Mouse (Mus musculus) kidney, postnatal 0 days (tissue): ENCODE results near the gene Zfp82. TPM values are rescaled to one million over a fixed set of nuclear protein-coding genes. Genes with fewer than 3 reads are reported as not detected.

ENCODE experiments used
- ATAC-seq: fragments of 200-750 bp; cut with Nextera tagmentation; replicated peaks from 2 replicates; pipeline ENCODE4 v1.8.0; 2017; ENCODE audit warnings: low read depth, moderate number of reproducible peaks, moderate TSS enrichment, moderate library complexity; ENCODE audit not compliant: low FRiP score
- DNase-seq: peaks from one replicate; pipeline ENCODE4 v3.0.0-alpha.2; 2016; ENCODE audit warnings: low spot score
- H3K27ac ChIP-seq: fragments of 300-500 bp; sonication (generic); 2 replicates; pipeline ENCODE4 v1.5.1; 2014; ENCODE audit warnings: mild to moderate bottlenecking
- H3K27me3 ChIP-seq: fragments of 300-500 bp; sonication (generic); 2 replicates; pipeline ENCODE4 v1.6.1; 2014; ENCODE audit warnings: low read length, mixed read lengths; ENCODE audit not compliant: insufficient read depth
- H3K36me3 ChIP-seq: fragments of 300-500 bp; sonication (generic); 2 replicates; pipeline ENCODE4 v1.6.1; 2014; ENCODE audit warnings: low read length, mixed read lengths; ENCODE audit not compliant: insufficient read depth
- H3K4me1 ChIP-seq: fragments of 300-500 bp; sonication (generic); replicated peaks from 2 replicates; pipeline ENCODE4 v1.6.1; 2014; ENCODE audit warnings: antibody characterized with exemption, low read length, mixed read lengths; ENCODE audit not compliant: insufficient read depth
- H3K4me2 ChIP-seq: fragments of 300-500 bp; sonication (generic); 2 replicates; pipeline ENCODE4 v1.6.1; 2014; ENCODE audit warnings: mild to moderate bottlenecking, low read length, moderate library complexity, mixed read lengths
- H3K4me3 ChIP-seq: fragments of 300-500 bp; sonication (generic); replicated peaks from 2 replicates; pipeline ENCODE4 v1.5.1; 2014; ENCODE audit warnings: low read depth, low read length
- H3K9ac ChIP-seq: fragments of 300-500 bp; sonication (generic); 2 replicates; pipeline ENCODE4 v1.6.1; 2014; ENCODE audit warnings: low read depth, low read length
- H3K9me3 ChIP-seq: fragments of 300-500 bp; sonication (generic); replicated peaks from 2 replicates; pipeline ENCODE4 v1.6.1; 2016; ENCODE audit warnings: low read length, inconsistent platforms, mixed read lengths
- CTCF ChIP-seq: IDR thresholded peaks from 2 replicates; pipeline ENCODE4 v1.5.1; 2016; ENCODE audit warnings: antibody characterized with exemption, low read depth, mild to moderate bottlenecking, moderate library complexity
- WGBS: fragments of 180-500 bp; shearing (Covaris S2); extraction: QIAGEN DNeasy Blood & Tissue Kit; methylation state at CpG from one replicate; pipeline ENCODE4 v1.1.7; 2014; 5-methylcytosine and 5-hydroxymethylcytosine counted together
- polyA plus RNA-seq: library from polyadenylated mRNA; unstranded; fragments of >200 nt; fragmentation: Nextera tagmentation; extraction: Ambion mirVana; gene quantifications from 2 replicates; pipeline ENCODE4 v1.2.1, GENCODE M21; 2015

Zfp82 gene
- polyA plus RNA-seq, 1 experiment from 2014 or later = 3.7 TPM

GRCm38 (mm10) chr7:30090092-30090969 is 17.6 kb upstream of the Zfp82 start, which contains the start of the genes Gm26920 and Zfp566:
Gene Gm26920, minus strand, starts transcription at chr7:30090410.
Gene Zfp566, minus strand, starts transcription at chr7:30090527.
- Histone ChIP-seq H3K27ac (peak within 1 kb of the TSS; percentile 68), H3K4me2 (peak within 1 kb of the TSS; percentile 81), H3K9ac (peak within 1 kb of the TSS; percentile 67), H3K36me3 (0 out of 2 replicates have a peak, but pooled peaks cover 2% of the 10 kb centered on the region), H3K4me3 (peak within 1 kb of the TSS; percentile 60), H3K27me3 (no peaks in the 10 kb centered on the region), H3K4me1 (peaks cover 15% of the 10 kb centered on the region; the same call in 1 of the 2 replicates), H3K9me3 (no peaks in the 10 kb centered on the region)
- DNase-seq (peak; percentile 99), ATAC-seq (peak; percentile 93)
- TF ChIP-seq CTCF = no peak
- WGBS = under 1% methylated on average over 40 of the region's 40 CpGs

GRCm38 (mm10) chr7:30089405-30089804 is 16.7 kb upstream of the Zfp82 start:
- Histone ChIP-seq H3K4me1 (peaks cover 15% of the 10 kb centered on the region; the same call in 1 of the 2 replicates), H3K27me3 (no peaks in the 10 kb centered on the region), H3K4me2 (peak overlapping the region; percentile 81), H3K4me3 (peak overlapping the region; percentile 60), H3K9me3 (no peaks in the 10 kb centered on the region), H3K36me3 (0 out of 2 replicates have a peak, but pooled peaks cover 10% of the 10 kb centered on the region), H3K9ac (peak overlapping the region; percentile 67), H3K27ac (no peak overlapping the region)
- ATAC-seq (no peak), DNase-seq (no peak)
- no peak for TF ChIP-seq CTCF
- WGBS = 7% methylated on average over 6 of the region's 6 CpGs

GRCm38 (mm10) chr7:30086524-30086923 is 13.8 kb upstream of the Zfp82 start:
- no peaks in the 10 kb centered on the region for H3K27me3 ChIP-seq
- H3K4me1 ChIP-seq = peaks cover 13% of the 10 kb centered on the region; the same call in 1 of the 2 replicates
- TF ChIP-seq CTCF = no peak
- H3K4me2 ChIP-seq = no peak overlapping the region
- H3K9me3 ChIP-seq = no peaks in the 10 kb centered on the region
- H3K27ac ChIP-seq = no peak overlapping the region
- ATAC-seq (no peak), DNase-seq (no peak)
- no peak overlapping the region for H3K4me3 ChIP-seq
- 0 out of 2 replicates have a peak, but pooled peaks cover 11% of the 10 kb centered on the region for H3K36me3 ChIP-seq
- 83% methylated on average over 9 of the region's 9 CpGs for whole genome bisulfite sequencing
- H3K9ac ChIP-seq = no peak overlapping the region

GRCm38 (mm10) chr7:30064622-30065021 is 8.1 kb downstream of the Zfp82 start:
- DNase-seq = no peak
- ATAC-seq = 0 out of 2 replicates have a peak, but pooled peaks have one; percentile 10
- 74% methylated on average over 5 of the region's 5 CpGs for WGBS
- Histone ChIP-seq H3K9ac (no peak overlapping the region), H3K4me1 (no peaks in the 10 kb centered on the region), H3K4me3 (no peak overlapping the region), H3K36me3 (peaks cover 9% of the 10 kb centered on the region; the same call in 1 of the 2 replicates), H3K27me3 (no peaks in the 10 kb centered on the region), H3K9me3 (no peaks in the 10 kb centered on the region), H3K27ac (no peak overlapping the region), H3K4me2 (no peak overlapping the region)
- TF ChIP-seq CTCF = peak; percentile 30; the same call in 1 of the 2 replicates

- H3K36me3 ChIP-seq = 0 out of 2 replicates have a peak, but pooled peaks cover 4% of the 10 kb centered on the region
- H3K9ac ChIP-seq = no peak overlapping the region
- no peaks in the 10 kb centered on the region for H3K9me3 ChIP-seq
- no peak overlapping the region for H3K4me2 ChIP-seq
- WGBS = 87% methylated on average over 5 of the region's 5 CpGs
- H3K4me1 ChIP-seq = no peaks in the 10 kb centered on the region
- H3K27me3 ChIP-seq = no peaks in the 10 kb centered on the region
- ATAC-seq (no peak), DNase-seq (peak; percentile 23)
- peak; percentile 59 for TF ChIP-seq CTCF
- no peak overlapping the region for H3K27ac ChIP-seq
- no peak overlapping the region for H3K4me3 ChIP-seq
Observed at GRCm38 (mm10) chr7:30062478-30062877, 10.2 kb downstream of the Zfp82 start.

GRCm38 (mm10) chr7:30060341-30060740 is 12.4 kb downstream of the Zfp82 start:
- H3K4me3 ChIP-seq = no peak overlapping the region
- H3K27ac ChIP-seq = no peak overlapping the region
- H3K4me2 ChIP-seq = no peak overlapping the region
- ATAC-seq (no peak), DNase-seq (no peak)
- H3K9me3 ChIP-seq = no peaks in the 10 kb centered on the region
- H3K27me3 ChIP-seq = no peaks in the 10 kb centered on the region
- WGBS = 62% methylated on average over 6 of the region's 6 CpGs
- no peak for TF ChIP-seq CTCF
- no peak overlapping the region for H3K9ac ChIP-seq
- H3K4me1 ChIP-seq = no peaks in the 10 kb centered on the region
- 0 out of 2 replicates have a peak, but pooled peaks cover 10% of the 10 kb centered on the region for H3K36me3 ChIP-seq
